Mouse (Mus musculus): ENCODE data around the gene Usp19. TPM values are rescaled to one million over a fixed set of nuclear protein-coding genes. Genes with fewer than 3 reads are reported as not detected.

Gene Usp19
- polyA plus RNA-seq, 1 experiment, result 70.8 TPM

DNA sequence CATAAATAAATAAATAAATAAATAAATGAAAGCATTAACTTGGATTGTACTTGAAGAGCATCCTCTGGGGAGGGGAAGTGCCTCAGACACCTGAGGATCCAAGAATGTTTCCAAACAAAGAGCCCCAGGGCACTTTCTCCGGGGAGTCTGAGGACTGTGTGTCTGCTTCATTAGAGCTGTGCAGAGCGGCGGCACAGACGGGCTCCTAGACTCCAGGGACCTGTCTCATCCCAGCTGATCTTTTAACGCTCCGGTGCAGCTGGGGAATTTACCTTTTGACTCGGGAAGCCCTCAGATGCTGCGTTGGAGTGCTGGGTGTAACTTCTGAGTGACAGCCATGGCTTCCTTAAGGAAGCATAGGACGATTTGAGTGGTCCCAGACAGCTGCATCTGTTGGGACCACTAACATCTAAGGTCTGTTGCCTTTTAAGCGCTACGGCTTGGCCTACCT is 29.2 kb upstream of the Usp19 start, which contains the start of gene Klhdc8b:
Gene Klhdc8b, minus strand, starts transcription at position 401 of the 451 bp plus-strand sequence.
- peak within 1 kb of the TSS; percentile 57 for H3ac ChIP-seq (ENCODE audit: control insufficient read depth, insufficient read length, low read depth)
- peak within 1 kb of the TSS; percentile 92 for H3K4me3 ChIP-seq (ENCODE audit: insufficient read depth, poor library complexity, severe bottlenecking)
- peaks cover 39% of the 10 kb centered on the region for H3K79me2 ChIP-seq (ENCODE audit: control insufficient read depth, insufficient read depth)
- H3K36me3 ChIP-seq (ENCODE audit: control insufficient read depth, insufficient read depth), result peaks cover 18% of the 10 kb centered on the region
- TF ChIP-seq FOSL1 (IDR thresholded peaks at IDR 0.05; ENCODE audit: insufficient read depth, low read length, poor library complexity, severe bottlenecking) (no peak), CTCF (IDR thresholded peaks at IDR 0.05; ENCODE audit: control insufficient read depth, insufficient read depth, insufficient read length) (no peak), MAX (IDR thresholded peaks at IDR 0.05) (no peak), CEBPB (IDR thresholded peaks at IDR 0.05; ENCODE audit: low read depth) (no peak), MYOG (IDR thresholded peaks at IDR 0.05; ENCODE audit: control insufficient read depth, extremely low read depth, insufficient read length) (no peak), MYOD1 (IDR thresholded peaks at IDR 0.05; ENCODE audit: control insufficient read depth, insufficient read length, low read depth) (no peak), USF1 (IDR thresholded peaks at IDR 0.05; ENCODE audit: low read depth) (no peak)
- H3K27me3 ChIP-seq (ENCODE audit: control insufficient read depth, insufficient read depth, insufficient read length), result no peaks in the 10 kb centered on the region
- H3K79me3 ChIP-seq (ENCODE audit: low read depth), result peaks cover 18% of the 10 kb centered on the region

DNA sequence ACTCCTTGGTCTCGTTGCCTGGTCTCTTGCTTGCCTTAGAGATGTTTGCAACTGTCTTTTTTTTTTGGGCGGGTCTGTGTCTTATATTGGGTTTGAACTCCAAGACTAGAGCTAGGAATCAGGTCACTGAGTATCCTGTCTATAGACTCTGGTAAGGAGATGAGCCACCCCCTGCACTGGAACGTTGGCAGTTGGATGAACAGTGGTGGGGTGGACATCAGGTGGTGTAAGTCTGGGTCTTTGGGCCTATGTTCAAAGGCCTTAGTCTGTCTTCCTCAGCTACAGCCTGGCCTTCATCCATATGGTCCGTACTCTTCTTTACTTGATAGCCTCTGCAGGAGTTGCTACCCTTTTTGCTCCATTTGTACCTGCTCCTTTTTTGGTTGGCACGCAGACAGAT is 28.7 kb upstream of the Usp19 start:
- H3K79me2 ChIP-seq (ENCODE audit: control insufficient read depth, insufficient read depth), result peaks cover 39% of the 10 kb centered on the region
- peak overlapping the region; percentile 38 for H3ac ChIP-seq (ENCODE audit: control insufficient read depth, insufficient read length, low read depth)
- TF ChIP-seq MYOD1 (IDR thresholded peaks at IDR 0.05; ENCODE audit: control insufficient read depth, insufficient read length, low read depth) (no peak), CEBPB (IDR thresholded peaks at IDR 0.05; ENCODE audit: low read depth) (no peak), FOSL1 (IDR thresholded peaks at IDR 0.05; ENCODE audit: insufficient read depth, low read length, poor library complexity, severe bottlenecking) (no peak), USF1 (IDR thresholded peaks at IDR 0.05; ENCODE audit: low read depth) (no peak), MAX (IDR thresholded peaks at IDR 0.05) (no peak), MYOG (IDR thresholded peaks at IDR 0.05; ENCODE audit: control insufficient read depth, extremely low read depth, insufficient read length) (no peak), CTCF (IDR thresholded peaks at IDR 0.05; ENCODE audit: control insufficient read depth, insufficient read depth, insufficient read length) (no peak)
- H3K36me3 ChIP-seq (ENCODE audit: control insufficient read depth, insufficient read depth), result peaks cover 18% of the 10 kb centered on the region
- peak overlapping the region; percentile 92 for H3K4me3 ChIP-seq (ENCODE audit: insufficient read depth, poor library complexity, severe bottlenecking)
- H3K79me3 ChIP-seq (ENCODE audit: low read depth), result peaks cover 18% of the 10 kb centered on the region
- no peaks in the 10 kb centered on the region for H3K27me3 ChIP-seq (ENCODE audit: control insufficient read depth, insufficient read depth, insufficient read length)

GRCm38 (mm10) chr9:108462192-108462591 is 28.2 kb upstream of the Usp19 start:
- H3K79me2 ChIP-seq (ENCODE audit: control insufficient read depth, insufficient read depth), result peaks cover 39% of the 10 kb centered on the region
- peaks cover 18% of the 10 kb centered on the region for H3K36me3 ChIP-seq (ENCODE audit: control insufficient read depth, insufficient read depth)
- H3K4me3 ChIP-seq (ENCODE audit: insufficient read depth, poor library complexity, severe bottlenecking), result no peak overlapping the region
- no peak overlapping the region for H3ac ChIP-seq (ENCODE audit: control insufficient read depth, insufficient read length, low read depth)
- H3K27me3 ChIP-seq (ENCODE audit: control insufficient read depth, insufficient read depth, insufficient read length), result no peaks in the 10 kb centered on the region
- H3K79me3 ChIP-seq (ENCODE audit: low read depth), result peaks cover 18% of the 10 kb centered on the region
- TF ChIP-seq CTCF (IDR thresholded peaks at IDR 0.05; ENCODE audit: control insufficient read depth, insufficient read depth, insufficient read length) (no peak), MAX (IDR thresholded peaks at IDR 0.05) (no peak), MYOD1 (IDR thresholded peaks at IDR 0.05; ENCODE audit: control insufficient read depth, insufficient read length, low read depth) (no peak), FOSL1 (IDR thresholded peaks at IDR 0.05; ENCODE audit: insufficient read depth, low read length, poor library complexity, severe bottlenecking) (no peak), MYOG (IDR thresholded peaks at IDR 0.05; ENCODE audit: control insufficient read depth, extremely low read depth, insufficient read length) (no peak), USF1 (IDR thresholded peaks at IDR 0.05; ENCODE audit: low read depth) (no peak), CEBPB (IDR thresholded peaks at IDR 0.05; ENCODE audit: low read depth) (no peak)

GRCm38 (mm10) chr9:108463713-108464112 is 26.7 kb upstream of the Usp19 start:
- H3ac ChIP-seq (ENCODE audit: control insufficient read depth, insufficient read length, low read depth), result no peak overlapping the region
- H3K4me3 ChIP-seq (ENCODE audit: insufficient read depth, poor library complexity, severe bottlenecking), result no peak overlapping the region
- H3K79me3 ChIP-seq (ENCODE audit: low read depth), result peaks cover 18% of the 10 kb centered on the region
- no peaks in the 10 kb centered on the region for H3K27me3 ChIP-seq (ENCODE audit: control insufficient read depth, insufficient read depth, insufficient read length)
- peaks cover 18% of the 10 kb centered on the region for H3K36me3 ChIP-seq (ENCODE audit: control insufficient read depth, insufficient read depth)
- H3K79me2 ChIP-seq (ENCODE audit: control insufficient read depth, insufficient read depth), result peaks cover 39% of the 10 kb centered on the region
- TF ChIP-seq MYOG (IDR thresholded peaks at IDR 0.05; ENCODE audit: control insufficient read depth, extremely low read depth, insufficient read length), result no peak

DNA sequence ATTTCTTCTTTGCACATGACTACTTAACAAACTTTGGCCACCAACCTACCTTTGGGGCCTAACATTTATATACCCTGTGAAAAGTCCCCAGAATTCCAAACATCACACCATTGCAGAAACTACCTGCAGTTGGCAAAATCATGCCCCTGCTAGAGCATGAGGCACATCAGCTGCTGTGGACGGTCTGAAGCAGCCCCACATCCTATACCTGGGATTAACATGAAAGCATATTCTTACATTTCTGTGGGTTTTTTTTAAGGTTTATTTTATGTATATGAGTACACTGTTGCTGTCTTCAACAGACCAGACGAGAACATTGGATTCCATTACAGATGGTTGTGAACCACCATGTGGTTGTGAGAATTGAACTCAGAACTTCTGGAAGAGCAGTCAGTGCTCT is 24.2 kb upstream of the Usp19 start:
- H3K4me3 ChIP-seq (ENCODE audit: insufficient read depth, poor library complexity, severe bottlenecking), result no peak overlapping the region
- TF ChIP-seq CEBPB (IDR thresholded peaks at IDR 0.05; ENCODE audit: low read depth), result no peak
- TF ChIP-seq CTCF (IDR thresholded peaks at IDR 0.05; ENCODE audit: control insufficient read depth, insufficient read depth, insufficient read length), result no peak
- TF ChIP-seq MYOD1 (IDR thresholded peaks at IDR 0.05; ENCODE audit: control insufficient read depth, insufficient read length, low read depth), result no peak
- no peak for TF ChIP-seq MYOG (IDR thresholded peaks at IDR 0.05; ENCODE audit: control insufficient read depth, extremely low read depth, insufficient read length)
- no peak for TF ChIP-seq MAX (IDR thresholded peaks at IDR 0.05)
- H3ac ChIP-seq (ENCODE audit: control insufficient read depth, insufficient read length, low read depth), result no peak overlapping the region
- peaks cover 18% of the 10 kb centered on the region for H3K36me3 ChIP-seq (ENCODE audit: control insufficient read depth, insufficient read depth)
- H3K79me3 ChIP-seq (ENCODE audit: low read depth), result peaks cover 12% of the 10 kb centered on the region
- H3K27me3 ChIP-seq (ENCODE audit: control insufficient read depth, insufficient read depth, insufficient read length), result no peaks in the 10 kb centered on the region
- H3K79me2 ChIP-seq (ENCODE audit: control insufficient read depth, insufficient read depth), result peaks cover 31% of the 10 kb centered on the region

- TF ChIP-seq MYOG (IDR thresholded peaks at IDR 0.05; ENCODE audit: control insufficient read depth, extremely low read depth, insufficient read length), result no peak
- TF ChIP-seq FOSL1 (IDR thresholded peaks at IDR 0.05; ENCODE audit: insufficient read depth, low read length, poor library complexity, severe bottlenecking), result no peak
- no peak for TF ChIP-seq CEBPB (IDR thresholded peaks at IDR 0.05; ENCODE audit: low read depth)
- Histone ChIP-seq H3K27me3 (ENCODE audit: control insufficient read depth, insufficient read depth, insufficient read length) (no peaks in the 10 kb centered on the region), H3K79me3 (ENCODE audit: low read depth) (no peaks in the 10 kb centered on the region), H3K36me3 (ENCODE audit: control insufficient read depth, insufficient read depth) (peaks cover 11% of the 10 kb centered on the region), H3K79me2 (ENCODE audit: control insufficient read depth, insufficient read depth) (no peaks in the 10 kb centered on the region), H3ac (ENCODE audit: control insufficient read depth, insufficient read length, low read depth) (no peak overlapping the region), H3K4me3 (ENCODE audit: insufficient read depth, poor library complexity, severe bottlenecking) (no peak overlapping the region)
Measured at GRCm38 (mm10) chr9:108469430-108469829, 21.0 kb upstream of the Usp19 start.

All from C2C12 (cell line).